Mouse (Mus musculus): Measurements from ENCODE around the gene Gucy2g.

Gene Gucy2g

GRCm38 (mm10) chr19:55241186-55241645 lies at the start of gene Gucy2g:
TSS of gene Gucy2g (minus strand) at chr19:55241236.
- no peak for DNase-seq

DNA sequence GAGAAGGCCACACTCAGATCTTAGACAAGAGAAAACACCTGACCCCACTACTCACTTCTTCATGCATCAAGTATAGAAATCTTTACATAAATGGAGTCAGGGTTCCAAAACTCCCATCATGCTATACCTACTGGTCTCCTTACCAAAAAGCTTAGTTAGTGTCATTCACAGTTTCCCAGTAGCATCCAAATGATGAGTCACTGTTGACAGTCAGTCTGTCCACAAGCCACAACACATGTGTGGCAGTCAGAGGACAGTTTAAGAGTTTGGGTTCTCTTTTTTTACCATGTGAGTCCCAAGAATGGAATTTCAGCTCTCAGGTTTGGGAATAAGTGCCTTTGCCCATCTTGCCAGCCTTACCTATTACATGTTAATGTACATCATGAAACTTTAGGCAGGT lies 47.9 kb upstream of the Gucy2g start:
- DNase-seq: no peak

DNA sequence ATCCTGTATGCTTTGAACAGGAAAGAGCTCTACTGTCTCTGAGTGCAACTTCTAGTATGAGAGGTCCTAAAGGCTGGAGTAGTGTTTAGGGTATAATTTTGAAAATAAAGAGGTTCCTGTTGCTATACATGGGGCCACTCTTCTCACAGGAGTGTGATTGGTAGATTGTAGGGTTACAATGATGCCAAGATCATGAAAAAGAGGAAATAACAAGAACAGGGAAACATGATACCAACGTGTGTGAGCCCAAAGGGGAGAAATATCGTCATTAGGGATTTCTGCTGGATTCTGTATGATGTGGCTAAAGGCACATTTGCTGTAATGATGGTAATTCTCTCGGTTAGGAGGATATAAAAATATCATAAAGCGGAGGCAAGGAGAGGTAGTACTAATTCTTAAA lies 45.0 kb upstream of the Gucy2g start:
- no peak for DNase-seq

DNA sequence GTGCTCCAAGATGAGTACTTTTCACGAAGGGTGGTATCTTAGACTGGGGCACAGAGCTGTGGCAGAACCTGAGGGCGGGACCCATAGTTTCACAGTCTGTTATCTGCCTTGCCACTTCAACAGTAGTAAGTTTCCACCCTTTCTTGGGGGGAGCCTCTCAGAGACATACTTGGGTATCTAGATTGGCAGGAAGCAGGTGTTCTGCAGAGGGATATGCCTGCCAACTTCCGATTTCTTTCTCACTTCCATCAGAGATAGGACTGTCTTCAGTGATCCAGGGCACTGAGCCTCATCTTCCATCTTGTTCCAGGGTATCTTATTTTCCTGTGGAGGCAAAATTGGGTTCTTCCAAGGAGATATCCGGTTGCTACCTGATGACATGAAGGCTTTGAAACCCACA lies 43.1 kb upstream of the Gucy2g start:
- DNase-seq: no peak

DNA sequence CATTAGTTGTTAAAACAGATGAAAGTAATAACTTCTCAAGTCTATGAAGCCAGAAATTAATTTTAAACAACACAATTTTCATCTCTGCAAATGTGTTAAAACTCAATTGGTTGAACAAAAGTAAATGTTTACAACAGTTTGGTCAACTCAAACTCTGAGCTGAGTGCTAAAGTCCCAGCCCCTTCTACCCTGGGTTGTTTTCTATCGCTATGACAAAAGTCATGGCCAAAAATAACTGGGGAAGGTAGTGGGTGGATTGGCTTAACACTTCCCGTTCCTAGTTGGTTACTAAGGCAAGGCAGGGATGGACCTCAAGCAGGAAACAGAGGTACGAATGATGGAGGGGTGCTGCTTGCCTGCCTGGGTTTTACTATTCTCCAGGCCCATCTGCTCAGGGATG lies 35.7 kb upstream of the Gucy2g start:
- DNase-seq: no peak

GRCm38 (mm10) chr19:55276100-55276499 lies 35.1 kb upstream of the Gucy2g start:
- no peak for DNase-seq

- no peak for DNase-seq
Measured at GRCm38 (mm10) chr19:55273340-55273739, 32.3 kb upstream of the Gucy2g start.

- DNase-seq: no peak
Measured at GRCm38 (mm10) chr19:55271448-55271847, 30.4 kb upstream of the Gucy2g start.

- DNase-seq: no peak
Measured at GRCm38 (mm10) chr19:55269051-55269450, 28.0 kb upstream of the Gucy2g start.

- no peak for DNase-seq
Measured at GRCm38 (mm10) chr19:55268150-55268549, 27.1 kb upstream of the Gucy2g start.

GRCm38 (mm10) chr19:55266786-55267185 lies 25.8 kb upstream of the Gucy2g start:
- no peak for DNase-seq

DNA sequence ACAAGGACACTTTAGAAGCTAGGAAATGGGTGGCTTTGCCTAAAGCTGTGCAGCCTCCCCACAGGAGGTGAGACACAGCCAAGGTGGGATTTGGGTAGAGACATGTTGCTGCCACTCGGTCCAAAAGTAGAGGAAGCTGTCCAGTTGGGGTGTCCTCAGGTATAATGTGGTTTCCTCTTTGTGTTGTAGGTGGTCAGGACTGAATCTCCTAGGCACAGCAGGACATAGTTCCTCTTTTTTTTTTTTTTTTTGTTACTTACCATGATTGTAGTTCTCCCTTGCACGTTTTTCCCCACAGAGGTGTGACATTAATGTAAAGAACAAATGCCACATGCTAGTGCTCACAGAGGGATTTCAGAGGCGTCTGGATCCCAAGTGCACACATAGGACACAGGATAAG lies 24.2 kb upstream of the Gucy2g start:
- DNase-seq: no peak

- DNase-seq: no peak
Measured at GRCm38 (mm10) chr19:55260389-55261184, 19.6 kb upstream of the Gucy2g start.

GRCm38 (mm10) chr19:55258514-55258913 lies 17.5 kb upstream of the Gucy2g start:
- no peak for DNase-seq

GRCm38 (mm10) chr19:55257656-55258375 lies 16.8 kb upstream of the Gucy2g start:
- DNase-seq: no peak

DNA sequence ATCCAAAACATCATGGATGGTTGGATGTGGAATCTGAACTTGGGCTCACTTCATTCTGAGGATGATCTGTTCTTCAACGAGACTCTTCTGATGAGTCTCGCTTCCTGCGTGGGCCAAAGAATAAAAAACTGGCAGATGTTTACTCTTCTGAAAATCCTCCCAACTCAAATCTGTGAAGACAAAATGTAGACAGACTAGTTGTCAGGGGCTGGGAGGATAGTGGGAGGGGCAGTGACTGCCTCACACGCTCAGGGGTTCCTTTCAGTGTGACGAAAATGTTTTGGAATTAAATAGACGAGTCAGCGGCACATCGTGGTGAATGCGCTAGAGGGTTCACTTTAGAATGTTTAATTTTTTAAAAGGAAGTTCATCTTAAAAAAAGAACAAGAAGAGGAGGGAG lies 15.1 kb upstream of the Gucy2g start:
- no peak for DNase-seq

DNA sequence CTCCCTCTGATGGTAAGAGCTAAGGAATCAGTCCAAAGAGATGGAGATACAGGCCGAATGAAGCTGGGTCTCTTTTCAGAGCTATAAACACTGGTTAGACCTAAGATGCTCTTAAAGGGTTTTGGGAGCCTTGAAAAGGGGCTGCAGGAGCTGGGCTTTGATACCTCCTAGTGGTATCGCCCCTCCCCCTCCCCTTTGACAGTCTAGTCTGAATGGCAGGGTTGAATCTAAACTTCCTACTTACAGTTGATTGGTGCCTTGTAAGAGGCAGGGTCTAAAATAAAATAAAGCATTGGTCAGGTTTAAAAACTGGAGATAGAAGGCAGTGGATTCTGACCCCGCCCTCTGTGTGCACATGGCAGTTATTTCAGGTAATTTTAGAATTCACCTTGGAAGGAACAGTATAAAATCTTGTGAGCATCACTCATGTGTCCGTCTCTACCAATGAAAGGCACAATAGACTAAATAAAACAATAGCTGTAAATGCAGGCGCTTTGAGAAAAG lies 13.5 kb upstream of the Gucy2g start:
- peak; percentile 44 for DNase-seq

DNA sequence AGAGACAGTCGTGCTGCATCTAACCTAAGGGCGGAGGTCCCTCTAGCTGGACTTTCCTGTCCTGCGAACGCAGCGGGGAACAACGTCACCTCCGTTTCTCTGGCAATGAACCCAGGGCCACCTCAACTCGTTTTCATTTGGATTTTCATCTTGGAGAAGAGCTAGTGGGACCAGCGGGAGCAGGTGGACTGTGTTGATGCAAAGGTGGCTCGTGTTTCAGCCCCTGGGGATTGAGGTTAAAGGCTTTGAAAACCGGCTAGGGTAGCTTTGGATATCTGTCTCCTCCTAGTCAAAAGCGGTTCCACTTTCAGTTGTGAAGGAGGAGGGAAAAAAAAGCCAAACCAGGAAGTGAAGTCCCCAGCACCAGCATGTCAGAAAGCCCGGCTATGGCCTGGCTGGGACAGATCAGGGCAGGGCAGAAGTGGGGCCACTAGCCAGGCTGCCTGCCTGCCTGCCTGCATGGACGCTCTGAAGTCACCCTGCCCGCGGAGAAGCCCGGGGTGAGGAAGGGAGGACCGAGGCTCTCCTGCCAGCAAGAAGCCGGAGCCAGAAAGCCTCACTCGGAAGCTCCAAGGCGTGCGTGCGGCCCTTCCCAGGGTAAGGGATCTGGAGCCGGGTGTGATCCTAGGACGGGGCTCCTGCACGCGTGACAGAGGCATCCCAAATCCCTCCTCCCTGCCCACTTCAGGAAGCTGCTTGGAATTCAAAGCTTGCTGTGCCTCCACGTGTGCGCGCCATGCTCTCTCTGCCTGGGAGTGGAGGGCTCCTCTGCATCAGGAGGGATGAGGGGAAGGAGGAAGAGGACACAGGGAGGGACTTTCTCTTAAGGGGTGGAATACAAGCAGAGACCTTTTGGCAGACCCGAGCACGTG lies 12.8 kb upstream of the Gucy2g start:
- peak; percentile 72 for DNase-seq

DNA sequence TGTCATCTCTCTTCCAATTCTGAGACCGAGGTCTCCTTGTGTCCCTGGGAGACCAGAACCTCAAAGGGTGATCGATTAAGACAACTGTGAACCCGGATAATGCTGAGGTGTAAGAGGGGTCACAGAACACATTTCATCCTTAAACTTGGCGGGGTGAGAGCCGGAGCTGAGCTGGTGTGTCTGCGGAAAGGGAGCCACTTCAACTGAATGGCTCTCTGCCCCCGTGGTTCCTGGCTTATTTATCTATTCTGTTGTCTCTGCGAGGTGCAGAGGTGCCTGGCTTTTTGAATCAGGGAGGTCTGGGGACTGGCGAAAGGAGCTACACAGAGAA lies 12.2 kb upstream of the Gucy2g start:
- DNase-seq: no peak

DNA sequence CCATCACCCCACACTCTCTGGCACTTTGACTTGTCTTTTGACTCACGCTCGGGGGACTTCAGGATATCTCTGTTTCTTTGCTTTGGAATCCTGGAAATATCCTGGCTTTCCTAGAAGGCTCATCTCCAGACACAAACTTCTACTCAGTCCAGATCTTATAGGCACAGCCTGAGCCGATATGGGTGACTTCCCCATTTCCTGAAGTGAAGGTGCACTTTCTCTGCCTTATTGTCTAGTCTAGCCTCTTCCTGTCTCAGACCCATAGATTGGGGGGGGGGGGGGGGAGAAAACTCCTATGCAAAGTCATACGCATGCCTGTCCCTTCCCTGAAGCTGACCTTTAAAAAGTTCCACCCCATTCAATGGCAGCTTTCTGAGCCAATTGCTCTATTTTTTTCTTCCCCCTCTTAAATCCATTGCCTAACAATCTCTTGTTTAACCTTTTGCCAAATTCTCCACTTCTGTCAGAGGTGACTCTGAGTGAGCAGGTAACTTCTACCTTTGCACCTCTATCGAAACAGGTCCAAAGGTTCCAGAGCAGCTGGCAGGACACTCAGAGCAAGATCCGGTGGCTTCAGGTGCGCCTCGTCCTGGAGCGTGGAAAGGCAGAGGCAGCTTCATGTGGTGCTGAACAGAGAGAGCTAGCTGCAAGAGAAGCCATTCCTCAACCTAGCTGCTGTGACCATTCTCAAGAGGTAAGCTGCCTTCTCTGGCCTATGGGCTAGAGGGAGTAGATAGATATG lies 10.5 kb upstream of the Gucy2g start, which contains the start of gene Acsl5:
Acsl5 (plus strand) TSS at position 556 of the 742 bp plus-strand sequence.
- DNase-seq: no peak

DNA sequence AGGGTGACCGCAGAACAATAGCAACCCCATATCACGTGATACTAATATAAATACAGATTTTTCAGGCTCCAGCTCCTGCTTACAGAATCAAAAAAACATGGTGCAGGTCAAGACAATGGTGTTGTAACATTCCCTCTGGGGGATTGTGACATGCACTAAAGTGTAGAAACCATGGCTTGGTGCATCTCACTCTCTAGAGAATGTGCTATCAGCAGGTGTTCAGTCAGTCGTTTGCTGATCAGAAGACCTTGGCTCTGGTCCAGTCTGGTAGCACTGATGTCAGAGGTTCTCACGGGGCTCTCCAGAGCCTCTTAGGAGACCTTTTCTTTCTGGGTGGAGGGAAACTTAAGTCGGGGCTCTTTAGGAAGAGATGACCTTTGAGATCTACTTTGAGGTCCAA lies 9.4 kb upstream of the Gucy2g start:
- DNase-seq: no peak

GRCm38 (mm10) chr19:55247991-55248520 lies 7.0 kb upstream of the Gucy2g start:
- DNase-seq: no peak
